Mouse (Mus musculus) heart, adult 2 months (tissue): ENCODE results near the gene Mfsd2b.

ENCODE experiments used
- CTCF ChIP-seq: fragments of 200-600 bp; IDR thresholded peaks from 2 replicates; pipeline ENCODE4 v1.8.1; 2022; ENCODE audit warnings: antibody characterized with exemption, mild to moderate bottlenecking, moderate library complexity
- POLR2A ChIP-seq: fragments of 200-500 bp; IDR thresholded peaks from 2 replicates; pipeline ENCODE4 v1.6.1; 2011; ENCODE audit warnings: mild to moderate bottlenecking, low read depth, low read length, control low read depth; ENCODE audit not compliant: insufficient read depth

DNA sequence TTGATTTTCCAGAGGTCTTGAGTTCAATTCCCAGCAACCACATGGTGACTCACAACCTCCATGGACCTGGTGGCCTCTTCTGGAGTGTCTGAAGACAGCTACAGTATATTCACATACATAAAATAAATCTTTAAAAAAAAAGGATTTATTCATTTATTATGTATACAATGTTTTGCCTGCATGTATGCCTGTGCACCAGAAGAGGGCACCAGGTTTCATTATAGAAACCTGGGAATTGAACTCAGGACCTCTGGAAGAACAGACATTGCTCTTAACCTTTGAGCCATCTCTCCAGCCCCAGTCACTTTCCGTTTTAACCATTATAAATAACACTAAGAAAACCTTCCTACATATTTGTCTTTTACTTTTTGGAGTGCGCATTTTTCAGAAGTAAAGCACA lies 17.3 kb downstream of the Mfsd2b start:
- TF ChIP-seq POLR2A (no peak), CTCF (peak; percentile 61)
